In the genomic region with DNA sequence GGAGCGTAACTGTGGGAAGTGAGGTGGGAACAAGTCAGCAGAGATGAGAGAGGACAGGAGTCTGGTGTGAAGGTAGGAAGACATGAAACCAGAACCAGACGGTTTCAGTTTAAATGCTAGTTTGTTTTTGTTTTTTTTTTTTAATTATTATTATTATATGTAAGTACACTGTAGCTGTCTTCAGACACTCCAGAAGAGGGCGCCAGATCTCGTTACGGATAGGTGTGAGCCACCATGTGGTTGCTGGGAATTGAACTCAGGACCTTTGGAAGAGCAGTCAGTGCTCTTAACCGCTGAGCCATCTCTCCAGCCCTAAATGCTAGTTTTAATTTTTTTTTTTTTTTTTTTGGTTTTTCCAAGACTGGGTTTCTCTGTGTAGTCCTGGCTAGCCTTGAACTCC, we compare ENCODE assay signal across 28 mouse cellular contexts. TPM values are rescaled to one million over a fixed set of nuclear protein-coding genes. Genes with fewer than 3 reads are reported as not detected.
DNase-seq lines count a peak whose midpoint lies in the region; ATAC-seq and TF ChIP-seq lines count a peak whose summit lies in the region.
"Not testable (repeated sequence)": the region's sequence is repeated elsewhere in the genome, so short reads cannot be mapped to it uniquely, and the experiment has no call there.
"Had no signal": no experiment of that assay in that cellular context is flagged by ENCODE, and none has a peak within 500 bp of the region (broad histone marks: within the 10 kb centered on the region; RNA-seq: fewer than 3 reads in every experiment).

No protein-coding gene starts in this region.

- ATAC-seq in kidney, postnatal 0 days (replicated peaks; ENCODE audit: low FRiP score, low read depth); liver, embryonic 14.5 days (ENCODE audit: insufficient read depth); lung, postnatal 0 days; stomach, postnatal 0 days (ENCODE audit: low FRiP score, low TSS enrichment): not testable (repeated sequence)

- H3K9me3 ChIP-seq in kidney, postnatal 0 days (replicated peaks; ENCODE audit: low read length); liver, embryonic 14.5 days (ENCODE audit: control insufficient read depth, low read length); lung, postnatal 0 days (ENCODE audit: low read length); stomach, postnatal 0 days (ENCODE audit: control insufficient read depth, low read length): not testable (repeated sequence)

- H3K4me1 ChIP-seq in bone marrow macrophage, adult 2 months (ENCODE audit: control insufficient read depth, insufficient read depth, low read length); heart, adult 2 months (ENCODE audit: control insufficient read depth, insufficient read depth, low read length); liver, embryonic 14.5 days (replicated peaks; ENCODE audit: control insufficient read depth in 2 of 2, insufficient read depth in 2 of 2, low read length in 1 of 2); stomach, postnatal 0 days (replicated peaks; ENCODE audit: control insufficient read depth, insufficient read depth): not testable (repeated sequence)
- H3K4me1 ChIP-seq in kidney, postnatal 0 days (replicated peaks; ENCODE audit: insufficient read depth, low read length): peaks cover 21% of the 10 kb centered on the region
- peaks cover 20% of the 10 kb centered on the region; the same call in 1 of the 2 replicates for H3K4me1 ChIP-seq in lung, postnatal 0 days (ENCODE audit: insufficient read depth, low read depth, low read length)

- TF ChIP-seq POLR2A in bone marrow macrophage, adult 2 months (IDR thresholded peaks at IDR 0.05; ENCODE audit: borderline replicate concordance, low read depth, low read length); heart, adult 2 months (IDR thresholded peaks at IDR 0.05; ENCODE audit: insufficient read depth, low read depth, low read length): not testable (repeated sequence)

- H3K9ac ChIP-seq in heart, adult 2 months (ENCODE audit: low read depth, low read length); kidney, postnatal 0 days (ENCODE audit: low read depth, low read length); liver, embryonic 14.5 days (replicated peaks); lung, postnatal 0 days (replicated peaks; ENCODE audit: low read depth); stomach, postnatal 0 days (ENCODE audit: low read length): not testable (repeated sequence)

- H3K4me3 ChIP-seq in bone marrow macrophage, adult 2 months (ENCODE audit: insufficient read depth, low read length); heart, adult 2 months; kidney, postnatal 0 days (replicated peaks; ENCODE audit: low read depth, low read length); liver, embryonic 14.5 days (ENCODE audit: insufficient read depth in 1 of 2, low read depth in 2 of 2, low read length in 2 of 2); lung, postnatal 0 days (ENCODE audit: low read depth, low read length); stomach, postnatal 0 days (ENCODE audit: low read depth, low read length): not testable (repeated sequence)

- DNase-seq in heart, adult 2 months; kidney, postnatal 0 days (ENCODE audit: low spot score); liver, embryonic 14.5 days (ENCODE audit: low read depth in 3 of 3, low spot score in 3 of 3); lung, postnatal 0 days (ENCODE audit: low spot score); stomach, postnatal 0 days (ENCODE audit: low spot score): not testable (repeated sequence)

- H3K27me3 ChIP-seq in heart, adult 2 months (ENCODE audit: control insufficient read depth, insufficient read depth, low read length); stomach, postnatal 0 days (ENCODE audit: control insufficient read depth, insufficient read depth, low read length): not testable (repeated sequence)
- H3K27me3 ChIP-seq in kidney, postnatal 0 days (ENCODE audit: insufficient read depth, low read length): peaks cover 44% of the 10 kb centered on the region
- H3K27me3 ChIP-seq in liver, embryonic 14.5 days (ENCODE audit: control insufficient read depth, insufficient read depth, low read length): peaks cover 49% of the 10 kb centered on the region
- peaks cover 45% of the 10 kb centered on the region for H3K27me3 ChIP-seq in lung, postnatal 0 days (replicated peaks; ENCODE audit: insufficient read depth, low read length)

- not testable (repeated sequence) for TF ChIP-seq EP300 in heart, adult 2 months (IDR thresholded peaks at IDR 0.05; ENCODE audit: insufficient read depth, low read depth, low read length); liver, embryonic 14.5 days (IDR thresholded peaks at IDR 0.05; ENCODE audit: low read depth); lung, postnatal 0 days (IDR thresholded peaks at IDR 0.05); stomach, postnatal 0 days (optimal IDR thresholded peaks at IDR 0.05)

- not testable (repeated sequence) for H3K79me2 ChIP-seq in heart, adult 2 months (replicated peaks; ENCODE audit: control insufficient read depth, insufficient read depth, low read length)

- H3K27ac ChIP-seq in bone marrow macrophage, adult 2 months (ENCODE audit: insufficient read depth, low read depth, low read length); heart, adult 2 months; kidney, postnatal 0 days; liver, embryonic 14.5 days; lung, postnatal 0 days (ENCODE audit: low read length); stomach, postnatal 0 days (replicated peaks): not testable (repeated sequence)

- not testable (repeated sequence) for H3K4me2 ChIP-seq in kidney, postnatal 0 days (ENCODE audit: low read length); liver, embryonic 14.5 days (ENCODE audit: low read depth); lung, postnatal 0 days (replicated peaks; ENCODE audit: low read depth, low read length); stomach, postnatal 0 days (replicated peaks; ENCODE audit: low read depth)

- intact Hi-C loops in heart, adult 2 months (cut with DNase I): not testable (repeated sequence)

- WGBS in heart, adult 2 months: 86% methylated on average over 6 of the region's 6 CpGs
- WGBS in kidney, postnatal 0 days: 73% methylated on average over 6 of the region's 6 CpGs
- WGBS in liver, embryonic 14.5 days (ENCODE audit: insufficient replicate concordance): 65% methylated on average over 6 of the region's 6 CpGs
- WGBS in lung, postnatal 0 days: 71% methylated on average over 6 of the region's 6 CpGs
- 67% methylated on average over 6 of the region's 6 CpGs for WGBS in stomach, postnatal 0 days

- TF ChIP-seq CTCF in bone marrow macrophage, adult 2 months (IDR thresholded peaks at IDR 0.05; ENCODE audit: low read depth, low read length): peak; percentile 20; the same call in 1 of the 2 replicates
- peak; percentile 53 for TF ChIP-seq CTCF in heart, adult 2 months (IDR thresholded peaks at IDR 0.05)
- peak; percentile 37; the same call in 1 of the 2 replicates for TF ChIP-seq CTCF in kidney, postnatal 0 days (IDR thresholded peaks at IDR 0.05; ENCODE audit: low read depth)
- peak; percentile 29; the same call in 1 of the 2 replicates for TF ChIP-seq CTCF in liver, embryonic 14.5 days (IDR thresholded peaks at IDR 0.05; ENCODE audit: low read depth)
- TF ChIP-seq CTCF in lung, postnatal 0 days (IDR thresholded peaks at IDR 0.05): 0 out of 2 replicates have a peak, but pooled peaks have one; percentile 15
- TF ChIP-seq CTCF in stomach, postnatal 0 days (IDR thresholded peaks at IDR 0.05; ENCODE audit: low read depth): peak; percentile 32

- not testable (repeated sequence) for H3K36me3 ChIP-seq in heart, adult 2 months (ENCODE audit: control insufficient read depth, insufficient read depth, low read length); stomach, postnatal 0 days (ENCODE audit: control insufficient read depth, insufficient read depth, low read length)
- peaks cover 24% of the 10 kb centered on the region for H3K36me3 ChIP-seq in kidney, postnatal 0 days (ENCODE audit: insufficient read depth, low read length)
- peaks cover 34% of the 10 kb centered on the region for H3K36me3 ChIP-seq in liver, embryonic 14.5 days (replicated peaks; ENCODE audit: control insufficient read depth, insufficient read depth, low read depth)
- H3K36me3 ChIP-seq in lung, postnatal 0 days (ENCODE audit: insufficient read depth, low read length): peaks cover 22% of the 10 kb centered on the region

RNA-seq across cellular contexts. Expression of a gene that starts 0.9 kb away (rescaled TPM):
- not detected in 2 replicates for polyA plus RNA-seq in bone marrow macrophage, adult 2 months (2012; ENCODE audit: insufficient read depth, insufficient read length, missing spikeins)
- total RNA-seq in heart, adult 2 months (2021): under 1 TPM; 0.45 to 0.50 TPM
- 0.12 and 0.23 TPM in 2 replicates for polyA plus RNA-seq in heart, adult 2 months (2012; rRNA removed)
- 4.4 and 6.1 TPM in 2 replicates for polyA plus RNA-seq in kidney, postnatal 0 days (2015; fragmentation: Nextera tagmentation; extraction: Ambion mirVana)
- 0.03 and 0.04 TPM in 2 replicates for polyA plus RNA-seq in liver, embryonic 14.5 days (2012; rRNA removed)
- not detected in 2 replicates for polyA plus RNA-seq in liver, embryonic 14.5 days (2014; fragmentation: Nextera tagmentation; extraction: Ambion mirVana)
- 0.04 TPM in 2 replicates for polyA plus RNA-seq in lung, postnatal 0 days (2015; fragmentation: Nextera tagmentation; extraction: Ambion mirVana)
- 0.02 TPM in 1 of 2 replicates, not detected in the other for polyA plus RNA-seq in stomach, postnatal 0 days (2015; fragmentation: Nextera tagmentation; extraction: Ambion mirVana)
- total RNA-seq: adrenal gland, adult 18-20 months; granulocyte monocyte progenitor cell, adult 5-6 weeks had no signal
- polyA plus RNA-seq: CD4-positive, CD25-positive, alpha-beta regulatory T cell, adult 4 months; embryonic facial prominence, embryonic 10.5 days; embryonic facial prominence, embryonic 13.5 days; forebrain, embryonic 12.5 days; Patski had no signal

RNA-seq across cellular contexts. Expression of a gene that starts 20.6 kb away (rescaled TPM):
- polyA plus RNA-seq in bone marrow macrophage, adult 2 months (2012; ENCODE audit: insufficient read depth, insufficient read length, missing spikeins): not detected in 2 replicates
- not detected for total RNA-seq in heart, adult 2 months (2021)
- polyA plus RNA-seq in heart, adult 2 months (2012; rRNA removed): not detected in 2 replicates
- polyA plus RNA-seq in kidney, postnatal 0 days (2015; fragmentation: Nextera tagmentation; extraction: Ambion mirVana): not detected in 2 replicates
- not detected in 2 replicates for polyA plus RNA-seq in liver, embryonic 14.5 days (2012; rRNA removed)
- not detected in 2 replicates for polyA plus RNA-seq in liver, embryonic 14.5 days (2014; fragmentation: Nextera tagmentation; extraction: Ambion mirVana)
- not detected in 2 replicates for polyA plus RNA-seq in lung, postnatal 0 days (2015; fragmentation: Nextera tagmentation; extraction: Ambion mirVana)
- polyA plus RNA-seq in stomach, postnatal 0 days (2015; fragmentation: Nextera tagmentation; extraction: Ambion mirVana): not detected in 2 replicates
- total RNA-seq: adrenal gland, adult 18-20 months; adrenal gland, postnatal 36 days; common myeloid progenitor, adult 5-6 weeks; ES-E14; gastrocnemius, postnatal 10 days; gastrocnemius, postnatal 36 days; granulocyte monocyte progenitor cell, adult 5-6 weeks; heart, adult 8-10 months; heart, postnatal 25 days; hematopoietic stem cell, adult 5-6 weeks had no signal
- polyA plus RNA-seq: CD4-positive, CD25-positive, alpha-beta regulatory T cell, adult 4 months; cerebellum, adult 2 months; embryonic facial prominence, embryonic 13.5 days; erythroblast, embryonic 14.5 days; heart, embryonic 11.5 days; heart, embryonic 14.5 days; heart, postnatal 0 days; Patski had no signal

RNA-seq across cellular contexts. Expression of a gene that starts 21.1 kb away (rescaled TPM):
- polyA plus RNA-seq in bone marrow macrophage, adult 2 months (2012; ENCODE audit: insufficient read depth, insufficient read length, missing spikeins): 82.3 and 86.6 TPM in 2 replicates
- total RNA-seq in heart, adult 2 months (2021): 100 to 1,000 TPM; 104 to 114 TPM
- polyA plus RNA-seq in heart, adult 2 months (2012; rRNA removed): 95.7 and 200 TPM in 2 replicates
- 83.1 and 94.5 TPM in 2 replicates for polyA plus RNA-seq in kidney, postnatal 0 days (2015; fragmentation: Nextera tagmentation; extraction: Ambion mirVana)
- 77.4 and 83.3 TPM in 2 replicates for polyA plus RNA-seq in liver, embryonic 14.5 days (2012; rRNA removed)
- polyA plus RNA-seq in liver, embryonic 14.5 days (2014; fragmentation: Nextera tagmentation; extraction: Ambion mirVana): 78.3 and 85.3 TPM in 2 replicates
- polyA plus RNA-seq in lung, postnatal 0 days (2015; fragmentation: Nextera tagmentation; extraction: Ambion mirVana): 72.2 and 76.7 TPM in 2 replicates
- 56.2 TPM in 2 replicates for polyA plus RNA-seq in stomach, postnatal 0 days (2015; fragmentation: Nextera tagmentation; extraction: Ambion mirVana)

RNA-seq across cellular contexts. Expression of a gene that starts 32.3 kb away (rescaled TPM):
- not detected in 2 replicates for polyA plus RNA-seq in bone marrow macrophage, adult 2 months (2012; ENCODE audit: insufficient read depth, insufficient read length, missing spikeins)
- under 1 TPM; 0.20 to 0.29 TPM for total RNA-seq in heart, adult 2 months (2021)
- polyA plus RNA-seq in heart, adult 2 months (2012; rRNA removed): 0.23 and 0.70 TPM in 2 replicates
- not detected in 2 replicates for polyA plus RNA-seq in kidney, postnatal 0 days (2015; fragmentation: Nextera tagmentation; extraction: Ambion mirVana)
- polyA plus RNA-seq in liver, embryonic 14.5 days (2012; rRNA removed): 0.03 TPM in 2 replicates
- not detected in 2 replicates for polyA plus RNA-seq in liver, embryonic 14.5 days (2014; fragmentation: Nextera tagmentation; extraction: Ambion mirVana)
- polyA plus RNA-seq in lung, postnatal 0 days (2015; fragmentation: Nextera tagmentation; extraction: Ambion mirVana): 0.13 and 0.14 TPM in 2 replicates
- polyA plus RNA-seq in stomach, postnatal 0 days (2015; fragmentation: Nextera tagmentation; extraction: Ambion mirVana): 0.11 TPM in 1 of 2 replicates, not detected in the other
- polyA plus RNA-seq: CD4-positive, CD25-positive, alpha-beta regulatory T cell, adult 4 months; erythroblast, embryonic 14.5 days; forebrain, embryonic 15.5 days; heart, embryonic 11.5 days; heart, embryonic 14.5 days; hindbrain, embryonic 15.5 days; Patski had no signal

RNA-seq across cellular contexts. Expression of a gene that starts 47.2 kb away (rescaled TPM):
- polyA plus RNA-seq in bone marrow macrophage, adult 2 months (2012; ENCODE audit: insufficient read depth, insufficient read length, missing spikeins): 93.8 and 103 TPM in 2 replicates
- 10 to 100 TPM; 18.9 to 20.0 TPM for total RNA-seq in heart, adult 2 months (2021)
- polyA plus RNA-seq in heart, adult 2 months (2012; rRNA removed): 30.6 and 41.0 TPM in 2 replicates
- polyA plus RNA-seq in kidney, postnatal 0 days (2015; fragmentation: Nextera tagmentation; extraction: Ambion mirVana): 39.0 and 39.6 TPM in 2 replicates
- 16.4 and 18.1 TPM in 2 replicates for polyA plus RNA-seq in liver, embryonic 14.5 days (2012; rRNA removed)
- 6.6 and 7.9 TPM in 2 replicates for polyA plus RNA-seq in liver, embryonic 14.5 days (2014; fragmentation: Nextera tagmentation; extraction: Ambion mirVana)
- 47.1 and 56.0 TPM in 2 replicates for polyA plus RNA-seq in lung, postnatal 0 days (2015; fragmentation: Nextera tagmentation; extraction: Ambion mirVana)
- polyA plus RNA-seq in stomach, postnatal 0 days (2015; fragmentation: Nextera tagmentation; extraction: Ambion mirVana): 29.5 and 33.1 TPM in 2 replicates
